Mouse (Mus musculus) heart, adult 2 months (tissue): ENCODE data around the gene Adamts12. TPM values are rescaled to one million over a fixed set of nuclear protein-coding genes. Genes with fewer than 3 reads are reported as not detected.

ENCODE experiments used
- DNase-seq, 2 experiments: peaks; one replicate each; pipeline ENCODE4 v3.0.0; 2021
- H3K27ac ChIP-seq: fragments of 200-600 bp; 2 replicates; pipeline ENCODE4 v1.8.1; 2022
- H3K27me3 ChIP-seq: fragments of 200-500 bp; 2 replicates; pipeline ENCODE4 v1.6.1; 2012; ENCODE audit warnings: mild to moderate bottlenecking, low read length, inconsistent platforms, mixed read lengths; ENCODE audit not compliant: control insufficient read depth, insufficient read depth
- H3K36me3 ChIP-seq: fragments of 200-500 bp; 2 replicates; pipeline ENCODE4 v1.6.1; 2012; ENCODE audit warnings: low read length, inconsistent platforms; ENCODE audit not compliant: control insufficient read depth, insufficient read depth
- H3K4me1 ChIP-seq: fragments of 200-500 bp; 2 replicates; pipeline ENCODE4 v1.6.1; 2011; ENCODE audit warnings: low read length; ENCODE audit not compliant: control insufficient read depth, insufficient read depth
- H3K4me3 ChIP-seq: fragments of 200-600 bp; 2 replicates; pipeline ENCODE4 v1.8.1; 2022
- H3K79me2 ChIP-seq: fragments of 200-500 bp; replicated peaks from 2 replicates; pipeline ENCODE4 v1.6.1; 2012; ENCODE audit warnings: mild to moderate bottlenecking, inconsistent platforms, low read length, moderate library complexity, mixed read lengths; ENCODE audit not compliant: control insufficient read depth, insufficient read depth
- H3K9ac ChIP-seq: fragments of 200-500 bp; 2 replicates; pipeline ENCODE4 v1.6.1; 2012; ENCODE audit warnings: low read depth, mild to moderate bottlenecking, control low read depth, inconsistent platforms, low read length, mixed read lengths
- CTCF ChIP-seq: fragments of 200-600 bp; IDR thresholded peaks from 2 replicates; pipeline ENCODE4 v1.8.1; 2022; ENCODE audit warnings: antibody characterized with exemption, mild to moderate bottlenecking, moderate library complexity
- EP300 ChIP-seq: fragments of 200-500 bp; IDR thresholded peaks from 2 replicates; pipeline ENCODE4 v1.6.1; 2011; ENCODE audit warnings: low read depth, low read length, control low read depth; ENCODE audit not compliant: insufficient read depth
- POLR2A ChIP-seq: fragments of 200-500 bp; IDR thresholded peaks from 2 replicates; pipeline ENCODE4 v1.6.1; 2011; ENCODE audit warnings: mild to moderate bottlenecking, low read depth, low read length, control low read depth; ENCODE audit not compliant: insufficient read depth
- WGBS: fragments of 180-500 bp; shearing (Covaris S2); methylation state at CpG from one replicate; pipeline ENCODE4 v1.1.7; 2018; 5-methylcytosine and 5-hydroxymethylcytosine counted together
- intact Hi-C: fragments of 180-260 bp; cut with DNase I; formaldehyde crosslinking; loops from one replicate; pipeline ENCODE4 v1.15.1; 2025
- polyA plus RNA-seq: library from polyadenylated mRNA; depleted of rRNA; stranded (reverse); fragments of >200 nt; gene quantifications from 2 replicates; pipeline ENCODE4 v1.2.3, GENCODE M21; 2012; rRNA removed
- total RNA-seq, 2 experiments: library from RNA; stranded (reverse); gene quantifications; 2 replicates each; pipeline ENCODE4 v1.2.3; 2021

Gene Adamts12
- total and polyA plus RNA-seq, 3 experiments: 0.64 to 2.7 (median 1.3) TPM

DNA sequence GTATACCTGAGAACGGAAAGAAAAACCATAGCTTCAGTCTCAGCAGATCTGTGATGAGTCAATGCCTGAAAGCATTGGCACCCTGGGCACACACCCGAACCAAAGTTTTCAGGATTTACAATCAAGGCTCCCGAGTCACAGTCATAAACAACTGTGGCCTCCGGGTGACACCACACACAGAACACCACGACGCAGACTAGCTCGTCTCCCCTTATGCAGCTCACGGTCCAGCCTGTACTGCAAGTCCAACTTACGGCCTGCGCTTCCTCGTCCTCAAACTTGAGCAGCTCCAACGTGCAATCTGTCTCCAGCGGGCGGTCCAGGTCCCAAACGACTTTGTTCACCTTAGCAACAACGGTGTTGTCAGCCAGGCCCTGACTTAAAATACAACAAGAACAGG lies 328.3 kb downstream of the Adamts12 start:
- Histone ChIP-seq H3K4me1 (no peaks in the 10 kb centered on the region), H3K4me3 (no peak overlapping the region), H3K27ac (no peak overlapping the region), H3K79me2 (no peaks in the 10 kb centered on the region), H3K36me3 (no peaks in the 10 kb centered on the region), H3K9ac (no peak overlapping the region), H3K27me3 (no peaks in the 10 kb centered on the region)
- TF ChIP-seq EP300 (no peak), POLR2A (no peak), CTCF (no peak)
- 97% methylated on average over 16 of the region's 16 CpGs for WGBS
- intact Hi-C loops: loop anchor here (10.0 kb wide), 1 partner anchor 908 kb away; the partner anchor contains the start of genes Brix1 and Rad1
- no peak for DNase-seq

- no peaks in the 10 kb centered on the region for H3K27me3 ChIP-seq
- H3K36me3 ChIP-seq: no peaks in the 10 kb centered on the region
- peaks cover 7% of the 10 kb centered on the region for H3K4me1 ChIP-seq
- no peak overlapping the region for H3K27ac ChIP-seq
- H3K4me3 ChIP-seq: no peak overlapping the region
- TF ChIP-seq POLR2A: no peak
- peak; percentile 22; the same call in 1 of the 2 replicates for TF ChIP-seq CTCF
- intact Hi-C loops: loop anchor here (10.0 kb wide), 1 partner anchor 912 kb away; the partner anchor contains the start of genes Brix1 and Rad1
- peaks cover 3% of the 10 kb centered on the region; the same call in 1 of the 2 replicates for H3K79me2 ChIP-seq
- no peak for DNase-seq
- no peak overlapping the region for H3K9ac ChIP-seq
- WGBS: 86% methylated on average over 6 of the region's 6 CpGs
These were observed 331.8 kb downstream of the Adamts12 start for GRCm38 (mm10) chr15:11396421-11396820.

Other genes with a start within 250 kb of the Adamts12 start
- not detected for gene C1qtnf3, start 112.5 kb upstream of the Adamts12 start, total RNA-seq
- 0.12 and 0.27 TPM in 2 replicates for gene C1qtnf3, start 112.5 kb upstream of the Adamts12 start, polyA plus RNA-seq
- gene Amacr, start 83.0 kb upstream of the Adamts12 start, total RNA-seq: 10 to 100 TPM; 34.0 to 37.8 TPM
- gene Amacr, start 83.0 kb upstream of the Adamts12 start, polyA plus RNA-seq: 18.7 and 31.5 TPM in 2 replicates
- gene Slc45a2, start 64.1 kb upstream of the Adamts12 start, total RNA-seq: not detected
- gene Slc45a2, start 64.1 kb upstream of the Adamts12 start, polyA plus RNA-seq: 0.06 TPM in 1 of 2 replicates, not detected in the other
- gene Rxfp3, start 26.8 kb upstream of the Adamts12 start, total RNA-seq: under 1 TPM; 0.05 to 0.09 TPM
- 0.06 and 0.08 TPM in 2 replicates for gene Rxfp3, start 26.8 kb upstream of the Adamts12 start, polyA plus RNA-seq